Mouse (Mus musculus): ENCODE results near the gene Atg14.

GRCm38 (mm10) chr14:47525374-47525773 is 45.1 kb downstream of the Atg14 start:
- TF ChIP-seq CTCF (IDR thresholded peaks at IDR 0.05; ENCODE audit: extremely low read depth, insufficient read depth, low read length) (no peak), POLR2A (IDR thresholded peaks at IDR 0.05; ENCODE audit: extremely low read depth, insufficient read depth, low read length) (no peak)

Data from cortical plate, adult 2 months (tissue).